Mouse (Mus musculus) G1E (cell line): ENCODE measurements around the gene H2afy2.

ENCODE experiments used
- CTCF ChIP-seq: IDR thresholded peaks from 2 replicates; pipeline ENCODE4 v1.5.1; 2012; ENCODE audit warnings: low read depth, low read length, inconsistent platforms, mixed read lengths
- GATA1 ChIP-seq: IDR thresholded peaks from 2 replicates; pipeline ENCODE4 v1.6.1; 2012; ENCODE audit warnings: borderline replicate concordance, low read length, inconsistent platforms, mixed read lengths
- GATA2 ChIP-seq: IDR thresholded peaks from 2 replicates; pipeline ENCODE4 v1.6.1; 2012; ENCODE audit warnings: low read depth, low read length, inconsistent platforms, borderline replicate concordance
- POLR2AphosphoS5 ChIP-seq: IDR thresholded peaks from 2 replicates; pipeline ENCODE4 v1.6.1; 2012; ENCODE audit warnings: low read depth, low read length, inconsistent platforms; ENCODE audit not compliant: insufficient replicate concordance
- TAL1 ChIP-seq: conservative IDR thresholded peaks from 2 replicates; pipeline ENCODE4 v1.6.1; 2012; ENCODE audit warnings: low read depth, low read length, inconsistent platforms, mixed read lengths

DNA sequence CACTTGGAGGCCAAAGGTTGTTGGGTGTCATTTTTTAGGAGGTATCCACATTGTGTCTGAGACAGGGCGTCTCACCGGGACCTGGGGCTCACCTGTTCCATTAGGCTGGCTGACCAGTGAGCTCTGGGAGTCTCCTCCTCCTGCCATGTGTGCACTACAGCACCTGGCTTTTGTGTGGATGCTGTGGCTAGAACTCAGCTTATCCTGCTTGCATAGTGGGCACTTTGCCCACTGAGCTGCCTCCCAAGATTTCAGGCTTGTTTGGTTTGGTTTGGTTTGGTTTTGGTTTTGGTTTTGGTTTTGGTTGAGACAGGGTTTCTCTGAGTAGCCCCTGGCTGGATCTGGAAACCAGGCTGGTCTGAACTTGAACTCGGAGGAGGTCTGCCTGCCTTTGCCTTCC lies 61.7 kb downstream of the H2afy2 start:
- TF ChIP-seq TAL1 (no peak), CTCF (no peak), GATA1 (no peak), POLR2AphosphoS5 (no peak), GATA2 (no peak)
